Mouse (Mus musculus): ENCODE measurements around the gene Gm10563. TPM values are rescaled to one million over a fixed set of nuclear protein-coding genes. Genes with fewer than 3 reads are reported as not detected.
"Not testable (repeated sequence)": the region's sequence is repeated elsewhere in the genome, so short reads cannot be mapped to it uniquely, and the experiment has no call there.

Gene Gm10563
- polyA plus RNA-seq, 1 experiment from 2014 or later: not detected

GRCm38 (mm10) chr4:155574931-155575330, 70.3 kb downstream of the Gm10563 start:
- no peaks in the 10 kb centered on the region for H3K27me3 ChIP-seq (ENCODE audit: control insufficient read depth, insufficient read depth, low read depth, low read length)
- no peaks in the 10 kb centered on the region for H3K9me3 ChIP-seq (ENCODE audit: control insufficient read depth, low read length)
- no peaks in the 10 kb centered on the region for H3K4me1 ChIP-seq (replicated peaks; ENCODE audit: control insufficient read depth, insufficient read depth, low read length)
- no peak overlapping the region for H3K27ac ChIP-seq (ENCODE audit: low read length)
- no peak overlapping the region for H3K4me3 ChIP-seq (ENCODE audit: low read length)
- 76% methylated on average over 11 of the region's 11 CpGs for WGBS
- no peak for ATAC-seq (ENCODE audit: low read depth)
- peaks cover 3% of the 10 kb centered on the region for H3K36me3 ChIP-seq (ENCODE audit: control insufficient read depth, insufficient read depth, low read length)
- no peak overlapping the region for H3K4me2 ChIP-seq (ENCODE audit: low read depth, low read length)
- no peak overlapping the region for H3K9ac ChIP-seq (ENCODE audit: low read length)

GRCm38 (mm10) chr4:155573876-155574275, 71.3 kb downstream of the Gm10563 start:
- Histone ChIP-seq H3K4me3 (ENCODE audit: low read length) (no peak overlapping the region), H3K4me2 (ENCODE audit: low read depth, low read length) (no peak overlapping the region), H3K4me1 (replicated peaks; ENCODE audit: control insufficient read depth, insufficient read depth, low read length) (no peaks in the 10 kb centered on the region), H3K36me3 (ENCODE audit: control insufficient read depth, insufficient read depth, low read length) (no peaks in the 10 kb centered on the region; the same call in none of the 2 replicates), H3K27me3 (ENCODE audit: control insufficient read depth, insufficient read depth, low read depth, low read length) (no peaks in the 10 kb centered on the region), H3K9ac (ENCODE audit: low read length) (no peak overlapping the region), H3K9me3 (ENCODE audit: control insufficient read depth, low read length) (no peaks in the 10 kb centered on the region), H3K27ac (ENCODE audit: low read length) (no peak overlapping the region)
- no peak for ATAC-seq (ENCODE audit: low read depth)
- WGBS: 88% methylated on average over 9 of the region's 9 CpGs

- Histone ChIP-seq H3K27me3 (ENCODE audit: control insufficient read depth, insufficient read depth, low read depth, low read length) (no peaks in the 10 kb centered on the region), H3K27ac (ENCODE audit: low read length) (no peak overlapping the region), H3K4me3 (ENCODE audit: low read length) (no peak overlapping the region), H3K36me3 (ENCODE audit: control insufficient read depth, insufficient read depth, low read length) (no peaks in the 10 kb centered on the region; the same call in none of the 2 replicates), H3K9ac (ENCODE audit: low read length) (no peak overlapping the region), H3K4me2 (ENCODE audit: low read depth, low read length) (no peak overlapping the region), H3K4me1 (replicated peaks; ENCODE audit: control insufficient read depth, insufficient read depth, low read length) (no peaks in the 10 kb centered on the region), H3K9me3 (ENCODE audit: control insufficient read depth, low read length) (no peaks in the 10 kb centered on the region)
- 91% methylated on average over 2 of the region's 2 CpGs for WGBS
- ATAC-seq (ENCODE audit: low read depth): no peak
Observed at GRCm38 (mm10) chr4:155573155-155573554, 72.1 kb downstream of the Gm10563 start.

GRCm38 (mm10) chr4:155571442-155571841, 73.8 kb downstream of the Gm10563 start:
- Histone ChIP-seq H3K36me3 (ENCODE audit: control insufficient read depth, insufficient read depth, low read length) (no peaks in the 10 kb centered on the region), H3K4me3 (ENCODE audit: low read length) (no peak overlapping the region), H3K27me3 (ENCODE audit: control insufficient read depth, insufficient read depth, low read depth, low read length) (no peaks in the 10 kb centered on the region), H3K4me1 (replicated peaks; ENCODE audit: control insufficient read depth, insufficient read depth, low read length) (no peaks in the 10 kb centered on the region), H3K27ac (ENCODE audit: low read length) (no peak overlapping the region), H3K9ac (ENCODE audit: low read length) (no peak overlapping the region), H3K4me2 (ENCODE audit: low read depth, low read length) (no peak overlapping the region), H3K9me3 (ENCODE audit: control insufficient read depth, low read length) (no peaks in the 10 kb centered on the region)
- ATAC-seq (ENCODE audit: low read depth): no peak
- 67% methylated on average over 2 of the region's 2 CpGs for WGBS

GRCm38 (mm10) chr4:155570315-155570714, 74.9 kb downstream of the Gm10563 start:
- ATAC-seq (ENCODE audit: low read depth); H3K4me1 ChIP-seq (replicated peaks; ENCODE audit: control insufficient read depth, insufficient read depth, low read length); H3K36me3 ChIP-seq (ENCODE audit: control insufficient read depth, insufficient read depth, low read length); H3K4me2 ChIP-seq (ENCODE audit: low read depth, low read length); H3K4me3 ChIP-seq (ENCODE audit: low read length); H3K9ac ChIP-seq (ENCODE audit: low read length); H3K27me3 ChIP-seq (ENCODE audit: control insufficient read depth, insufficient read depth, low read depth, low read length); H3K9me3 ChIP-seq (ENCODE audit: control insufficient read depth, low read length); H3K27ac ChIP-seq (ENCODE audit: low read length): not testable (repeated sequence)
- 89% methylated on average over 11 of the region's 11 CpGs for WGBS

GRCm38 (mm10) chr4:155569818-155570217, 75.4 kb downstream of the Gm10563 start:
- ATAC-seq (ENCODE audit: low read depth): no peak
- Histone ChIP-seq H3K27ac (ENCODE audit: low read length) (no peak overlapping the region), H3K4me1 (replicated peaks; ENCODE audit: control insufficient read depth, insufficient read depth, low read length) (peaks cover 11% of the 10 kb centered on the region), H3K4me2 (ENCODE audit: low read depth, low read length) (no peak overlapping the region), H3K36me3 (ENCODE audit: control insufficient read depth, insufficient read depth, low read length) (no peaks in the 10 kb centered on the region), H3K9me3 (ENCODE audit: control insufficient read depth, low read length) (no peaks in the 10 kb centered on the region), H3K4me3 (ENCODE audit: low read length) (no peak overlapping the region), H3K9ac (ENCODE audit: low read length) (no peak overlapping the region), H3K27me3 (ENCODE audit: control insufficient read depth, insufficient read depth, low read depth, low read length) (no peaks in the 10 kb centered on the region)
- WGBS: 88% methylated on average over 6 of the region's 6 CpGs

GRCm38 (mm10) chr4:155568632-155569370, 76.4 kb downstream of the Gm10563 start:
- H3K27me3 ChIP-seq (ENCODE audit: control insufficient read depth, insufficient read depth, low read depth, low read length): no peaks in the 10 kb centered on the region
- H3K36me3 ChIP-seq (ENCODE audit: control insufficient read depth, insufficient read depth, low read length): no peaks in the 10 kb centered on the region
- peaks cover 13% of the 10 kb centered on the region for H3K4me1 ChIP-seq (replicated peaks; ENCODE audit: control insufficient read depth, insufficient read depth, low read length)
- H3K9ac ChIP-seq (ENCODE audit: low read length): no peak overlapping the region
- WGBS: 81% methylated on average over 7 of the region's 7 CpGs
- H3K27ac ChIP-seq (ENCODE audit: low read length): no peak overlapping the region
- no peaks in the 10 kb centered on the region for H3K9me3 ChIP-seq (ENCODE audit: control insufficient read depth, low read length)
- H3K4me3 ChIP-seq (ENCODE audit: low read length): no peak overlapping the region
- no peak for ATAC-seq (ENCODE audit: low read depth)
- H3K4me2 ChIP-seq (ENCODE audit: low read depth, low read length): no peak overlapping the region

GRCm38 (mm10) chr4:155568170-155568569, 77.0 kb downstream of the Gm10563 start:
- Histone ChIP-seq H3K36me3 (ENCODE audit: control insufficient read depth, insufficient read depth, low read length) (no peaks in the 10 kb centered on the region), H3K4me2 (ENCODE audit: low read depth, low read length) (no peak overlapping the region), H3K27me3 (ENCODE audit: control insufficient read depth, insufficient read depth, low read depth, low read length) (no peaks in the 10 kb centered on the region), H3K9ac (ENCODE audit: low read length) (no peak overlapping the region), H3K4me3 (ENCODE audit: low read length) (no peak overlapping the region), H3K9me3 (ENCODE audit: control insufficient read depth, low read length) (no peaks in the 10 kb centered on the region), H3K27ac (ENCODE audit: low read length) (no peak overlapping the region), H3K4me1 (replicated peaks; ENCODE audit: control insufficient read depth, insufficient read depth, low read length) (peaks cover 13% of the 10 kb centered on the region)
- no peak for ATAC-seq (ENCODE audit: low read depth)
- WGBS: 38% methylated on average over 2 of the region's 2 CpGs

- H3K9me3 ChIP-seq (ENCODE audit: control insufficient read depth, low read length): no peaks in the 10 kb centered on the region
- no peak for ATAC-seq (ENCODE audit: low read depth)
- no peak overlapping the region for H3K4me2 ChIP-seq (ENCODE audit: low read depth, low read length)
- H3K9ac ChIP-seq (ENCODE audit: low read length): no peak overlapping the region
- H3K27me3 ChIP-seq (ENCODE audit: control insufficient read depth, insufficient read depth, low read depth, low read length): no peaks in the 10 kb centered on the region
- H3K4me3 ChIP-seq (ENCODE audit: low read length): no peak overlapping the region
- no peak overlapping the region for H3K27ac ChIP-seq (ENCODE audit: low read length)
- no peaks in the 10 kb centered on the region for H3K36me3 ChIP-seq (ENCODE audit: control insufficient read depth, insufficient read depth, low read length)
- 42% methylated on average over 8 of the region's 8 CpGs for WGBS
- H3K4me1 ChIP-seq (replicated peaks; ENCODE audit: control insufficient read depth, insufficient read depth, low read length): peaks cover 26% of the 10 kb centered on the region
Observed at GRCm38 (mm10) chr4:155566555-155566954, 78.7 kb downstream of the Gm10563 start.

Measured in lung, embryonic 16.5 days (tissue).